Mouse (Mus musculus) A20 (cell line): ENCODE measurements around the gene Ces2a.

Source experiments
- DNase-seq: peaks from one replicate; pipeline ENCODE4 v3.0.0-alpha.2; 2011; ENCODE audit warnings: low read depth, low spot score

The Ces2a gene

DNA sequence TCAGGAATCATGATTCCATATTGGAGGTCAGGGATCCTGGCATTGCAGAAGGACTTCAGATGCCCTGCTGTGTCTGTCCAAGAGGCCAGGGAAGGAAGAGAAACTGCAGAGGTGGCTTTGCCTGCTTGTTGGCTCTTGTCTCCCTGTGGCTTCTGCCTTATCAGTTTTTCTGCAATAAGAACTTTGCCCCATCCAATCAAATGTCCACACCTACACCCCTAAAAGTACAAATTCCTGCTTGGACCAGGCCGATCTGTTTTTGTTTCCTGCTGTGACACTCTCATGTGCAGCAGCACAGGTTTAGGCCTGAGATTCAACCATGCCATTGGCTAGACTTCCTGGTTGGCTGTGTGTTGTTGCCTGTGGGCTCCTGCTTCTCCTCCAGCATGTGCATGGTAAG, at the start of gene Ces2a:
Gene Ces2a (plus strand): TSS at position 251 of the 400 bp plus-strand sequence.
- no peak for DNase-seq

DNA sequence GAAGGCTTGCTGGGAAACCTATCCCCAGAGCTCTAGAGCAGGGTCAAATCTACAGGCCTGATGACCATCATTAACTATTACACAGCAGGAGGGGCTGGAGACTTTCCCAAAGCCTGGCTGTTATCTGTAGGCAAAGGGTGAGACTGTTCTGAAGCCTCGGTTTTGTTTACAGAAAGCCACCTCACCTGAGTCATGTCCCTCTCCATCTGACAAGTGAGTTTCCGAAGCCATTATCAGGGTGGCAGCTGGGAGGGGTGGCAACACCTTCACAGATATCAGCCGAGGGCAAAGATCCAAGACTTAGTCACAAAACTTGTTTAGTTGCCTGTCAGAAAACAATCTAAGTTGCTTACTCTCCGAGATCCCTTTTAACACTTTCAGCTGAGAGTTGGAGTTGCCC, 45.4 kb upstream of the Ces2a start:
- DNase-seq = no peak

DNA sequence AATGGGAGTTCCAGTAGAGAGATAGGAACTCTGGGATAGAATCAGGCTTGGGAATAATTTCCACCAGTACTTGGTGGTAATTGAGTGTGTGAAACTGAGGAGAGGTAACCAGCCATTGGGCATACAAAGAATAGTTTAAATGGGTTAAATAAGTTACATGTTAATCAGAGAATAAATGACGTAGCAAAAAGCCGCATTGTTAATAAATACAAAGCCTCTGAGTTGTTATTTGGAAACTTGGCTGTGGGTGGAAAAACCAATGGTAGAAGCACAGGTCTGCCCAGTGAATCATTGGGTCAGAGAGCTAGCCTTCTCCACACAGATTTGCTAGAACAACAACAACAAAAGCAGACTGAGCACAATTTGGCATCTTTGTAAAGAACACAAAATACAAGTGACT, 35.2 kb upstream of the Ces2a start:
- DNase-seq = no peak

DNA sequence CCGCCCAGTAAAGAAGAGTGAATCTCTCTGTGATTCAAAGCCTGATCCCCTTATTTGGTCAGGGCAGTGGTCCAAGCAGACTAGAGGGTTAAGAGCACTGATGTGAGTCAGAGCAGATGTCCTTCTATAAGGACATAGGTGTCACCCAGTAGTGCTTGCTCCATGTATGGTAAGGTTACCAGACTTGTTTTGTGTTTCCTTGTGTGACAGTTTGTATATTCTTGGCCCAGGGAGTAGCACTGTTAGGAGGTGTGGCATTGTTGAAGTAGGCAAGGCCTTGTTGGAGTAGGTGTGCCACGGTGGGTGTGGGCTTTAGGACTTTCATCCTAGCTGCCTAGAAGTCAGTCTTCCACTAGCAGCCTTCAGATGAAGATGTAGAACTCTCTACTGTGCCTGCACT, 31.9 kb upstream of the Ces2a start:
- no peak for DNase-seq

DNA sequence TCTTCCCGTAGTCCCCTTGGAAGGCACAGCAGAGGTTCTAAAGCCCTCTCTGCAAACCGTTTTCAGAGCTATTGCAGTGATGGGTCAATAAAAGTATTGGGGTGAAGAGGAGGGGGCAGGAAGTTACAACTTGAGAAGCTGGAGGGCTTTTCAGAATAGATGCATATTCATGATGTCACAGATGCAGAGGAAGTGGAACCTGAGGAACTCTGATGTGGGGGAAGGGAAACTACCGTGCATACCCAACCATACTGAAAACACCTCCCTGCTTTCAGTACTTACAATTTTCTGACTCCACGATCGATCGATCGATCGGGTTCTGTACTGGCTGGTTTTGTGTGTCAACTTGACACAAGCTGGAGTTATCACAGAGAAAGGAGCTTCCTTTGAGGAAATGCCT, 12.6 kb upstream of the Ces2a start:
- DNase-seq = peak; percentile 53

DNA sequence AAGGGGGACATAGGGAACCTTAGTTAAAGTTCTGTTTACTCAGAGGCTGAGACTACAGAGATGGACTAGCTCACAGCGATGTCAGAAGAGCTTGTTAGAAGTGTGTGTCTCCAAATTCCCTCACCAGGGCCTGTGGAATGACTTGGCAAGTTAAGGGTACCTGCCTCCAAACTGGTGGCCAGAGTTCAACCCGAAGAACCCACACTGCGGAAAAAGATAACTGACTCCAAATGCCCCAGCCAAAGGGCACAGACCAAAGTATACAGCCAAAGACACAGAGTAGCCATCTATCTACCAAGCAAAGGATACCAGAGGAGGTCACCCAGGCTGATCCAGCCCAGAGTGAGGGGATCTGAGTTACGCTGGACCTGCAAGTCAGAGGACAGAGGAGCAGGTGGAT, 2.4 kb upstream of the Ces2a start:
- no peak for DNase-seq

DNA sequence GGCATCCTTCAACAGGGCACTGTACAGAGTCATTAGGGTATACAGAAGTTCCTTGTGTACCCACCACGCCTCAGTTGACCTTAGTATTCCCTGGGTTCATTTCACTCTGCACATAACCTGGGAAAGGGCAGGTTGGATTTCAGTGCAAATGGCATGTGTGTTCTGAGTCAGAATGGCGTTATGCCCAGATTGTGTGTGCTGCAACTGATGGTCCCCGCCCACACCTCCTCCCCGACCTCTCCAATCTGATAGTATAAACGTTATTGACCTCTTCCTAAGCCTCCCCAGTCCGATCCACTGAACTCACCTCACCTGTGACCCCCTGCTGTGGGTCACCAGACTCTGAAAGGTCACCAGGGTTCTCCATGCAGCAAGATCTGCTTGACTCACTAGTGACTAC, 1.8 kb upstream of the Ces2a start:
- DNase-seq = no peak

DNA sequence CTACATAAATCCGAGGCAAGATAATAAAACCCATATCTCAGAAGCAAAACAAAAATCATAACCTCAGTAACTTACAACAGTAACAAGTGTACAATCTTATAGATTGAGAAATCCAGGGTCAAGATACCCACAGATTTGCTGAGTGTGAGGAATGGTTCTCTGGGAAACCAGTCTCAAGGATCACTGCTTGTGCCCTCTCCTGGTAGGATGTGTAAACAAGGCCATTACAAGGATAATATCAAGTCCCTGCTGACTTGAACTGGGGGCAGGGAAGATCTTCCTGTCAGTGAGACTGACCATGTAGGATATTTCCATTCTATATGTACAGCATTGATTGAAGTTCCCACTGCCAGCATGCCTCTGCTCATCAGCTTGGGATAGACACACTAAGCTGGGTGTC, 8.2 kb downstream of the Ces2a start:
- no peak for DNase-seq

DNA sequence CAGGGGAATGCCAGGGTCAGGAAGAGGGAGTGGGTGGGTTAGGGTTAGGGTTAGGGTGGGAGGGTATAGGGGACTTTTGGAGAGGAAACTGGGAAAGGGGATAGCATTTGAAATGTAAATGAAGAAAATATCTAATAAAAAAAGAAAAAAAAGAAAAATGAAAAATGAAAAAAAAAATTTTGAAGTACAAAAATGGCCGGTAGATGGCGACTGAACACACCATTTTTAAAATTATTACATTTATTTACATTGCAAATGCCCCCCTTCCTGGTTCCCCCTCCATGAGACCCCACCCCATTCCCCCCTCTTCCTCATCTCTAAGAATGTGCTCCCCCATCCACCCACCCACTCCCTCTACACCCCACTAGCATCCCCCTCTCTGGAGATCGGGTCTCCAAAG, 9.6 kb downstream of the Ces2a start:
- DNase-seq = no peak

DNA sequence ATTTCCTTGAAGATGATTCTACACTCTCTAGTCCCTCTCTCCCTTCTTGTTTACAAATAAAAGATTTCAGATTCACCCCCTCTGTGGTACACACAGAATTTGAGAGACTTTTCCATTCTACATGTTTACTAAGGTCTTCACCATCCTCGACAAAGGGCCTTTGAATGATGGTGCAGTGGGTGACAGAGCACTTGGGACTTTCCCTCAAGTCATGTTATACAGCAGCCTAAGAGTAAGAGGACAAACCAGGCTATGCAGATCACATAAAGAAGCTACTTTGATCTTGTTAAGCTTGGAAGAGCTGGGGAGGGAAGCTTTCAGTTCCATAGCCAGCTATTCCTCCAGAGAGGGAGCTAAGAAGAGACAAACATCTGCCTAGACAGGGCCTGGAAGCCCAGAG, 19.0 kb downstream of the Ces2a start:
- DNase-seq = no peak

DNA sequence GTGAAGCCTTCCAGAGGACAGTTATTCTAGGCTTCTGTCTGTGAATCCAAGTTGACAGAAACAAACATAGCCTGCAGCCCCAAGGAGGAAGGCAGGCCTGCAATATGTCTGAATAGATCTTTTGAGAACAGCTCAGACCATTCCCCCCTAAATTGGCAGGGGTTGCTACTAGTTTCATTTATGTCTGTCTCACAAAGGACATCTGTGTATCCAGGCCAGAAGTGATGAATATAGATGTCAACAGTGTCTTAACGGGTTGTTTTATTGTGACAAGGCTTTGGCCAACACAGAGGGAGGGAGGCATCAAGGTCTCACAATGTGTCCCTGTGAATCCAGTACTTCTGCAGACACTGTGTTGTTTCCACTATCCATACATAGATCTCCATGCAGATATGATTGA, 23.8 kb downstream of the Ces2a start:
- DNase-seq = no peak

DNA sequence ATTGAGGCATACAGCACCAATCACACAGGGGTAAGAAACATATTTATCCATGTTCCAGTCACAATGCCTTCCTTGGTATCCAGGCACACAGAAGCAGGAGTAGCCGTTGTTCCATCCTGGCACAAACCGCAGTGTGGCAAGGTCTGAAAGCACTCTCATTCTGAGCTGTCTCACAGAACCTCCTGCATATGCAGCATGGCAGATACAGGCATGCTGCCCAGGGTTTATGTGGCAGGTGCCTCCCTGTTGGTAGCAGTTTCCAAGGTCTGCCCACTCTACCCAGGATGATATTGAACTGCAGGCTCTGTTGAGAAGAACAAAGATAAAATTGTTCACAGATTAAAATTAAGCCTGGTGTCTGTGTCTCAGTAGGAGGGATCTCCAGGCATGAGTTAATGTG, 24.4 kb downstream of the Ces2a start:
- no peak for DNase-seq

DNA sequence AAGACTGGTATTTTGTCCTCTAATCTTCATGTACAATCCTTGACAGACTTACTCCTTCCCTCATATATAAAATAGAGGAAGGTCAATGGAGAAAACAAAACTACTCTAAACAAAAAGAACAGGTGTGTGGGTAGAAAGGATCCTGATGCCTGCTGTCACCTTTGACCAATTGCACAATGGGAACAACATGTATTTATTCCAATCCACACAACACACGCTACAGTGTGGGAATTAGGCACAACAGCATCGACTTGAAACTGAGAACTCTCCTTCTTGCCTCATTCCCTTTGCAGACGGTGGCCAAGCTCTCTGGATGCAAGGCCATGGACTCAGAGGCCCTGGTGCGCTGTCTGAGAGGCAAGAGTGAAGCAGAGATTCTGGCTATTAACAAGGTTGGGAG, 27.3 kb downstream of the Ces2a start:
- DNase-seq = no peak

DNA sequence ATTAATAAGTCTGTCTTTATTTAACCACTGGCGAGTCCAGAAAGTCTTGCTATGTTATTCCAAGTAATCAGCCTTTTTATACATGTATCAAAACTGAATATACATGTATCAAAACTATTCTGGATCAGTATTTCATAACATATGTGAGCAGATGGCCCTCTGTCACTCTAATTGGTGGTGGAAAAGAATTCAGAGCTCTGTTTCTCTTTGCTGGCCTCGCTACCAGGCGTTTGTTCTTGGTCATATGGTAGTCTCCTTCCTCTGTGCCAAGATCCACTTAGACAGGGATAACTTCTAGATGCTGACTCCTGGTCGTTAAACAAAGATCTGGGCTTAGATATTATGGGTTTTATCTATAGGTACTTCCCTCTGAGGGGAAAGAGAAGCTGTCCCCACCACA, 32.7 kb downstream of the Ces2a start:
- no peak for DNase-seq

DNA sequence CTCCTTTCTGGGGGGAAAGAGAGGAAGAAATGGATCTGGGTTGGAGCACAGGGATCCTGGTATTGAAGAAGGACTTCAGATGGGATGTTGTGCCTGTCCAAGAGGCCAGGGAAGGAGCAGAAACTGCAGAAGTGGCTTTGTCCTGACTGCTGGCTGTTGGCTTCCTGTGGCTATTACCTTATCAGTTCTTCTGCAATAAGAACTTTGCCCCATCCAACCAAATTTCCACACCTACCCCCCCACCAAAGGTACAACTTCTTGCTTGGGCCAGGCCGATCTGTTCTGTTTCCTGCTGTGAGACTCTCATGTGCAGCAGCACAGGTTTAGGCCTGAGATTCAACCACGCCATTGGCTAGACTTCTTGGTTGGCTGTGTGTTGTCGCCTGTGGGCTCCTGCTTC, 36.6 kb downstream of the Ces2a start:
- DNase-seq = no peak

DNA sequence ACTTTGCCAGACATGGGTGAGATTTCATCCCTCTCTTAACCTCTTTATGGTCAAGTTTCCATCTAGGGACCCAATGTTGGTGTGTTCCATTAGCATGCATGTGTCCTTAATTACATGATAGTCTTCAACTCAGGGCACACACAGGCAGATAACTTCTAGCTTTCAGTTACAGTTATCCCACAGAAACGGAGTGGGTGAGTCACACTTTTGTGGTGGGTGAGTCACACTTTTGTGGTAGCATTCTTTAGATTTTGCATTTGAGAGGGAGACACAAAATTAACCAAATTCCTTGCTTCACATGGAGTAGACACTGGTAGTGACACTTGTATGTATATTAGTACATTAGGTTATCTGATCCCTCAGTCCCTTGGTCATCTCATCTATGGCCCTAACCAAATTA, 53.2 kb downstream of the Ces2a start:
- DNase-seq = no peak

DNA sequence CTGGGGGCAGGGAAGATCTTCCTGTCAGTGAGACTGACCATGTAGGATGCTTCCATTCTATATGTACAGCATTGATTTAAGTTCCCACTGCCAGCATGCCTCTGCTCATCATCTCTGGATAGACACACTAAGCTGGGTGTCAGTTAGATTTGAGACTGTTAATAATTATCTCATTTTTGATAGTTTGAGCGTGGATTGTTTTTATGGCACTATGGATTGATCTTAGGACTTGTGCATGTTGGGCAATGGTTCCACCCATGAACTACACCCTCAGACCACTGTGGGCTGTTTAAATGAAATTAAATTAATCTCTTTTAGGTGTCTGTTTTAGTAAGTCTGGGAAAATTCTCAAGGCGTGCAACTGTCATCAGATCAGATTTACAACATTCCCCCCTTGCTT, 55.1 kb downstream of the Ces2a start:
- DNase-seq = no peak

DNA sequence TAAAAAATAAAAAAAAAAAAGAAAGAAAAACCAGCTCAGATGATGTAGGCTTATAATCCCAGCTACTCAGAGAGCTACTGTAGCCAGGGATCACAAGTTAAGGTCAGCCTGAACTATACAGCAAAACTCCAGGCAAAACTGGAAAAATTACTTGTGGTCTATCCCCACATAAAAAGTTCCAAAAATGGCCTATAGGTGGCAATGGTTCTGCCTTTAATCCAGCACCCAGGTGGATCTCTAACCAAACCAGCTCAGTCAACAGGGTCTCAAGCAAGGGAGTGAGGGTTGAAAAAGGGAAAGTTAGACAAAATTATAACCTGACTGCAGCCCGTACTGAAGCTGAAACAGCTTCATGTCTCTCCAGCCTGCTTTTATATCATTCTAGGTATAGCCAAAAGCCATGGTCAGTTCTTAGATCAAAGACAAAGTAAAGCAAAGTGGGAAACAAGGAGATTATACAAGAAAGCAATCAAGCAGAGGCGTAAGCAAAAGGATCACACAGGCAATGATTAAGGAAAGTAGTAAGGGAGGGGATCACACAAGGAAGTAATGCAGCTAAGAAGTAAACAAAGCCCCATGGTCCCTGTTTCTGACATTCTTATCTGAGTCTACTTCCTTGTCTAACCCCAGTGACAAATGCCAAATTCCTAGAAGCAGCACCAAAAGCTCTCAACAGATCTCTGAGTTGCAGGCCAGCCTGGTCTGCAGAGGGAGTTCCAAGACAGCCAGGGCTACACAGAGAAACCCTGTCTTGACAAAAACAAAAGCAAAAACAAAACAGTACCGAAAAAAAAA, 56.3 kb downstream of the Ces2a start:
- DNase-seq = peak; percentile 32
